Mouse (Mus musculus) heart, adult 9 months (tissue): Measurements from ENCODE around the gene Dnph1.

ENCODE experiments used
- DNase-seq, 2 experiments: peaks; one replicate each; pipeline ENCODE4 v3.0.0; 2022; ENCODE audit warnings: low spot score in 2 of 2

Gene Dnph1

DNA sequence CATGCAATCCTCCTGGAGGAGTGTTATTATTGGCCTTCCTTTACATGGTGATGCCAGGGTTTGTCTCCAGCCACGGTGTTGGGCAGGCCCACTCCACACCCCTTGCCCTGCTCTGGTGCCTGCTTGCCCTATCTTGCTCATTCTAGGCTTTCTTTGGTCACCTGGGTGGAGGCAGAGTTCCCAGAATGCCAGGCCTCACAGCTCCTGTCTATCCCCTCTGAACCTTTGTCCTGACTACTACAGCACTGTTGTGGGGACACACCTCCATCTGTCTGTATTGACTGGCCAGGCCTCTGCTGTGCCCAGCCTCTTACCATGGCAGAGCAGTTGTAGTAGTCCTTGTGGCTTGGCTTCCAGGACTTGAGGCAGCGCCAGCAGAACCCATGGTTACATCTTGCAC, 6.3 kb downstream of the Dnph1 start:
- DNase-seq = no peak

- DNase-seq = no peak
Measured at GRCm38 (mm10) chr17:46503847-46504638, 7.5 kb downstream of the Dnph1 start.

- DNase-seq = no peak
Measured at GRCm38 (mm10) chr17:46505617-46506016, 9.1 kb downstream of the Dnph1 start.

GRCm38 (mm10) chr17:46511059-46511710, 14.7 kb downstream of the Dnph1 start:
- DNase-seq = no peak

- DNase-seq = no peak
Measured at GRCm38 (mm10) chr17:46513329-46513728, 16.8 kb downstream of the Dnph1 start.

GRCm38 (mm10) chr17:46519971-46520370, 23.5 kb downstream of the Dnph1 start:
- no peak for DNase-seq

GRCm38 (mm10) chr17:46520385-46520979, 24.0 kb downstream of the Dnph1 start:
- DNase-seq = no peak

DNA sequence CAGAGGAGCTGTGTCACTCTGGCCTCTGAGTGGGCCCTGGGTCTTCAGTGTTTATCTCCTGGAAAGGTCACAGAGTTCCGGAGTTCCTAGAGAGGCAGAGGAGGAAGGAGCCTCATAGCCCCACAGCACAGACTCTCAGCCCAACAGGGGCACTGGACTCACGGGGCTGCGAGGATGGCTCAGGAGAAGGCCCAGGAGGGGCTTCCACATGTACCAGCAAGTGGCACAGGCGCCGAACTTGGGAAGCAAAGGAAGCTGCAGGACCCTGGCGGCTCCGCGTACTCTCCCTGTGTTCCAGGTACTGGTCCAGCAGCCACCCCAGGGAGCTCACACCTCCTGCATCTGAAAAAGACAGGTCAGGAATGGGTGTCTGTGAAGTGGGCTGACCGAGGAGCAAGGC, 24.7 kb downstream of the Dnph1 start:
- no peak for DNase-seq

GRCm38 (mm10) chr17:46521963-46522668, 25.6 kb downstream of the Dnph1 start:
- DNase-seq = no peak

GRCm38 (mm10) chr17:46525065-46525464, 28.6 kb downstream of the Dnph1 start:
- DNase-seq = no peak

DNA sequence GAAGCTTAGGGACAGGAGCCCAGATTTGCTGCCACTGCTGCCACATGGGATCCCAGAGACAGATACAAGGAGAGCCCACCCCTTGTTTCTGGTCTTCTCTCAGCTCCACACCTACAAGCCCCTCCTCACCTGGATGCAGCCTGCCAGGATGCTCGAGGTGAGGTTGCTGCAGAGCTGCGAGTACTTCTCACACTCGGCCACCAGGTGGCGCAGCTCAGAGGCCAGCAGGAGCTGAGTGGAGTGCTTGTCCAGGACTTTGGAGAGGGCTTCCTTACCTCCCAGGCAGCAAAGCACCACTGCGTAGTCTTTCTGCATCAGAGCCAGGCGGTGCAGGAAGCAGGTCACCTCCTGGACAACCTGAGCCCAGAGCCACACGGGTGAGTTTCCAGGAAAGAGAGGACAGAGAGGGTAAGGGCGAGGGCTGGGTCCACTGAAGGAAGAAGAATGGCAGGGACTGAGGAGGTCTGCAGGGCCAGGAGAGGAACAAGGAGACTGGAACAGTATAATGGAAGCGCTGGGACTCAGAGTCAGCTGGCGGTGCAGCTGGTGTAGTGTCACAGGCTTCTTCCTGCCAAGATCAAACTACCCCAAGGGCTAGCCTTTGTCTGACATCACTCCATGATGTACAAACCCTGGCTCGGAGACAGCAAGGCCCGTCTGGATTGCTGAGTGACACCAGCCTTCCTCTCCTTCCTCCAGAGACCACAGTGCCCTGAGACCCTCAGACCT, 29.2 kb downstream of the Dnph1 start:
- DNase-seq = peak in 1 of 2 experiments; percentile 46

GRCm38 (mm10) chr17:46543661-46544060, 47.1 kb downstream of the Dnph1 start:
- no peak for DNase-seq

DNA sequence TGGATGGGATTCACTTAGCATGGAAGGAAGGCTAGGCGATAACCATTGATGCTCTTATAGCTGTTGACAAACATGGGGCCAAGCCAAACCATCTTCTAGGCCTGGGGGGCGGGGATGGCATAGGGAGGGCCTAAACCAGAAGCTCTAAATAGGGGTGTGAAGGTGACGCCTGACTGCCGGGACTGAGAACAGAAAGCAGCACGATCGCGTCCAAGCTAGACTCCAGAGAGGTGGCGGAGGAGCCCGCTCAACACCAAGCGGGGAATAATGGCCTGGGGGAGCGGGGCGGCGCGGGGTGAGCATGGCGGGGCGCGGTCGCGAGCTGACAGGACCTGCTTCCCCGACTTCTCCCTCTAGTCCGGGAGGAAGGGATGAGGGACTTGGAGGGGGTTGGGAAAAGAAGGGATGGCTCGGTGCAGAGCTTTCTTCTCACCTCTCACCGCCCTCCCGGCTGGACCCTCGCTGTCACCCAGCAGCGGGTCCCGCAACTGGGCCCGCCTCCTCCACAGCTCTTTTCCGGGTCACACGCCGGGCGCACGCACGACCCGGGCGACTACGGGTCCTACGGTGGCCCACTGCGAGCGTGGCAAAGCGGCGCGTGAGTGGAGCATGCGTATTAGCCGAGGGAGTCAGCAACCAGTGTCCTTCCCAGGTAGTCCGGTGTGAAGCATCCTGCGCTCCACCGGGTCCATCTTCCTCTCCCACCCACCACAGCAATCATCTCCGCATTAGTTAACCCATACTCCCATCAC, 49.5 kb downstream of the Dnph1 start, which contains the start of gene Cul9:
TSS of gene Cul9 (minus strand) at position 576 of the 752 bp plus-strand sequence.
- peak; percentile 76 to 82 for DNase-seq

DNA sequence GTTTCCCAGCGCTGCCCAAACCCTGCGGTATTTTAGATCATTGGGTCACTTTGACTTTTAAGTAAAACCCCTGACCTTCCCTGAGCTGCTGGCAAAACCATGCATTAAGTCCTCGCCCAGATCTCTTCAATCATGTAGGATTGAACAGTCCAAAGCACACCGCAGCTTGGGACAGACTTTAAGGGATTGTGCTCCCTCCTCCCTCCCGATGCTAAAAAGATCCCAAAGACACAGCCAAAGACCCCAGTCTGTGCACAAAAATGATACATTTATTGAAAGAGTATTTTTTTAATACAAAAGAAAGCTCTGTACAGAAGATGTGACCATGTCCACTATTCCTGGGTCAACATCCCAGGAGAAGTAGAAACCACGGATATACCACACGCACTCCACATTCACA, 50.1 kb downstream of the Dnph1 start:
- no peak for DNase-seq

DNA sequence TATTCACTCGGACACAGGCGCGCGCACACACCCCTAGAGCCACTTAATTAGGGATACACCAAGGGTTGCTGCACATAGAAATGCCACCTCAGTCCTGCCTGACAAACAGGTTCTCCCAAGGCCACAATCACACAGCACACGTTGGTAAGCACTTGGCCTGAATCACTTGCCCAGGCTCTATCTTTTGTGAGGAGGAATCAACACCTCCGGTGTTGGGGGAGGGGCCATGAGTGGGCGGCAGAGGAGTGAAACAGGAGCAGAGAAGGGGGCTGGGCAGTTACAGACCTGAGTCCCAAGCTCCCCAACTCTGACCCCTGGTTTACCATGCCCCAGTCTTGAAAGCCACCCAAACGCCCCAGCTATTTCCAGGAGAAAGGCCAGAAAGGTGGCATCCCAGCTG, 50.5 kb downstream of the Dnph1 start:
- no peak for DNase-seq

DNA sequence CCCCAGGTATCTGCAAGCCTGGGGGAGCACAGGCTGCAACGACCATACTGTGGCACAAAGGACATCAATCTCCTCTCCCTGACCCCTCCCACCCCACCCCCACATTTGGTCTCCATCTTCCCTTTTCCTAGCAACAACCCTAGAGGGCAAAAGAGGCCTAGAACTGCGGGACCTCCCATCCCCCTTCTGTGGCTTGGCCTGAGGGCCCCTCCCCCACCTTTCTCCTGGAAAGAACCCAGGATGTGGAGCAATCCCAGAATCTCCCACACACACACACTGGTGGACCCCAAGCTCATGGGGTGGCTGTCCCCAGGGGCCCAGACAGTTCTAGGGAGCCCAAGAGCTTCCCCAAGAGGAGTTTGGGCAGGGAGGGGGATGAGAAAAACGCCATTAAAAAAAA, 51.4 kb downstream of the Dnph1 start:
- no peak for DNase-seq

- DNase-seq = no peak
Measured at GRCm38 (mm10) chr17:46548741-46549140, 52.2 kb downstream of the Dnph1 start.

DNA sequence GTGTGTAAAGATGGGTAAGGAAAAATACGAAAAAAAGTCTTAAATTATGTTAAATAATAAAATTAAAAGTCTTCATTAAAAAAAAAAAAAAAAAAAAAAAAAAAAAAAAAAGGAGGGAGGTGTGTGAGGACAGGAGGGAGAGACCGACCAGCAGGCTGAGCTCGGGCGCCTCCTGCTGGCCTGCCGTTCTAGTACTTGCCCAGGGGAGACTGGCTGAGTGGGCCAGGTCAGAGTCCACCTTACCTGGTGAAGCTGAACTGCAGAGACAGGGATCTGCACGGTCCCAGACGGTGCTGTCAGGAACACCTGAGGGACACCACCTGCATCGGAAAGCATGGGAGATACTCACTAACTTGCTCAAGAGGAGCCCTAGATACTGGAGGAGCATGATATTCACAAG, 52.7 kb downstream of the Dnph1 start:
- DNase-seq = no peak
